Mouse (Mus musculus): Measurements from ENCODE around the gene G430095P16Rik.

Gene G430095P16Rik

DNA sequence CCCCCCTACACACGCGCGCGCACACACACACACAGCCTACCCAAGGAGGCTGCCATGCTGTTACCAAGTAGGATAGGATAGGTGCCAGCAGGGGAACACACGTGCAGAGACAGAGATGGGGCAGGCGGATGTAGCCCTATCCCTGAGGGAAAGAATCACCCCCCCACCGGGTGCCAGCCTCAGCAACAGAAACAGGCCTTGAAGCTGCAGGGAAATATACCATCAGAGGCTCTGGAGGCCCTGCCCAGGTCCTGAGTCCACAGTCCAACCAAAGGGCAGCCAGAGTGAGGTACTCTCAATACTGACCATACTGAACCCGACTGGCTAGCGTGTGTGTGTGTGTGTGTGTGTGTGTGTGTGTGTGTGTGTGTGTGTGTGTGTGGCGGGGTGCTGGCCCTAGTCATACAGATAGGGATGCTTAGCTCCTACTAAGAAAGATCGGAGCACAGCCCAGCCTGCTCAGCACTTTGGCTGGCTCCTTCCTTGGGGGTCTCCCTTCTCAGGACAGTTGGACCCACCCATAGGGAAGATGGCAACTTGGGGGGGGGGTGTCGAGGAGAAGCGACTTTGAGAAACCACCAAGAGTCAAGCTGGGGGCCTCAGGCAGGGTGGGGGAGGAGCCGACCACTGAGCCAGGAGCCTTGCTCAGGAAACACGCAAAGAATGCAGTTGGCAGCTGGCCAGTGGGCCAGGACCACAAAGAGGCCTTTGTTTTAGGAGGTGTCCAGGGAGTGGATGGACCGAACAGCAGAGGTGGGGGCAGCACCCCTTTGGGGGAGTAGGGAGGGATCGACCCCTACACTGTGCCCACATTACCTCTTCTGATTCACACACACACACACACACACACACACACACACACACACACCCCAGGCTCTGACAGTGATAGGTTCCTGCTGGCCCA, 21.0 kb downstream of the G430095P16Rik start:
- no peak for DNase-seq

DNA sequence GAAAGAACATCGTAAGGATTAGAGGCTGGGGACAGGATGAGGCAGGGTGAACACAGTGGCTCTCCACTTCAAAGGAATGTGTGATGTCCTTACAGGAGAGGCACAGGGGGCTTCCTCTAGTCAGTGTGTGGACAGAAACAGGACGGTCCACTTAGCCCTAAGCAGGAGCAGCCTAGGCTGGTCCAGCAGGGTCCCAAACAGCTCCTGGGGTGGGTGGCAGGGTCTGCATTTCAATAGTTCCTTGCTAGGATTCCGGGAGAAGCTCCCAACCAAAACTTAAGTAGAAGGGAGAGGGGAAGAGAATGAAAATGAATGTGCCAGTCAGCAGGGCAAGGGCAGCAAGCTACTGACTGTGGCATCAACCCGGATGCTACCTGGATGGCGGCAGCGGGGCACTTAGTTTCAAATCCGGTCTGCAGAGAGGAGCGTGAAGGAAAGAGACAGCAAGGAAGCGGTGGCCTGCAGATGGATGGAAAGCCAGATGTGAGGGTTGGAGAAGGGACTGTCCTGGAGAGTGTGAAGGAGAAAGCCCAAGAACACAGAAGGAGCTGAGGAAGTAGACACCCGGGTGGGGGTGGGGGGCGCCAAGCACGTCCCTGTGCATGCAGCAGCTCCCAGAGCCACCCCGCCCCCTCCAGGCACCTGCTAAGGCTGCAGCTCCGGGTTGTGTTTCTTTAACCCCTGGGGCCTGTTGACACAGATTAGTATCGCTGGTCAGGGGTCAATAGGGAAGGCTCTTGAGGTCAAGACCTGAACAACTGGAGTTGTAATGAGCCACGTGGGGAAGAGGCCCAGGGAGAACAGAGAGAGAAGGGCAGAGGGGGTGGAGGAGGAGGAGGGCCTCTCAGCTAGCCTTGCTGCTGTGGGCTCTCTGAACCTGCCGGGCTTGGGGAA, 22.5 kb downstream of the G430095P16Rik start:
- no peak for DNase-seq

DNA sequence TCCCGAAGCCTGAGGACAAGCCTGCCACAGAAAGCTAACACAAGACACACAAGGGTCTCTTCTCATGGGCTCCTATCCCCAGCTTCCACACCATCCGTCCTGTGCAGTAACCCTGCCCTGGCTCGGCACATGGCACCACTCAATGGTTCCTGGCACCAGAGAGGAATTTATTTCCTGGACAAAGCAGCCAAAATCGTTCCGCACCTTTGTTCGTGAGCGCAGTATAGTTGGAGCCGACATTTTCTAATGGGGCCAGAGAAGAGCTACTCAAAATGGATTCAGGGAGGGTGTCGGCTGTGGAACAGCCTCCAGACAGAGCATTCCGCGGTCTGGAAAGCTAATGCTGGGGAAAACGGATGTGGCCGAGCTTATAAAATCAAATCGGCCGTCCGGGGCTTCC, 26.7 kb downstream of the G430095P16Rik start:
- no peak for DNase-seq

DNA sequence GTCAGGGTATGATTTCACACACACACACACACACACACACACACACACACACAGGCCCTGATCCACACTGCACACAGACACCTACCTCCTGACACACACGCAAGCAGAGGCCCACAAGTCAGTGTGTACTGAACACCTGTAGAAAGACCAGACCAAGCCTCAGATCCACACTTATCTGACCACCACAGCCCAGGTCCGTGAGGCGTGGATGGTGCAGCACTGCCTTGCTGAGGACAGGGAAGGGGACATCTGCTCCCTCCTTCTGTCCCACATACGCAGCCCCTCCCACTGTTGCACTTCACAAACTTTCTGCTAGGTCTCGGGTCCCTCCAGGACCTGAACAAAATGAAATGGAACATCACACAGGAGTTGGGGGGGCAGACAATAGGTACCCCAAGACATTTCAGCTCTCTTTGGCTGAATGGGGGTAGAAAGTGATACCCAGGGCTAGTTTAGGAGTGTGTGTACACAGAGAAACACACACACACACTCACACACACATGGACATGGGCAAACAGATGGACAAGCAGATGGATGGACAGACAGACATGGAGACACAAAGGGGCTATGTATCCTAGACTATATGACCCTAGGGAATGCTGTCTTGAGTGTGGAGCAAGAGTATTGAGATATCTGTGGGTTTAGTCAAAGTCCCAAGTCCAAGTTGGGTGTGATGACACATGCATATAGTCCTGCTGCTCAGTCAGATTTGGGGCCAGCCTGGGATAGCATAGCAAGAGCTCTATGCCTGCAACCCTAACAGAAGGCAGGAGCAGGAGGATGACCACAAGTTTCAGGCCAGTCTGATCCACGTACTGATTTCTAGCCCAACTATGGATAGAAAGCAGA, 30.2 kb downstream of the G430095P16Rik start:
- DNase-seq: no peak

DNA sequence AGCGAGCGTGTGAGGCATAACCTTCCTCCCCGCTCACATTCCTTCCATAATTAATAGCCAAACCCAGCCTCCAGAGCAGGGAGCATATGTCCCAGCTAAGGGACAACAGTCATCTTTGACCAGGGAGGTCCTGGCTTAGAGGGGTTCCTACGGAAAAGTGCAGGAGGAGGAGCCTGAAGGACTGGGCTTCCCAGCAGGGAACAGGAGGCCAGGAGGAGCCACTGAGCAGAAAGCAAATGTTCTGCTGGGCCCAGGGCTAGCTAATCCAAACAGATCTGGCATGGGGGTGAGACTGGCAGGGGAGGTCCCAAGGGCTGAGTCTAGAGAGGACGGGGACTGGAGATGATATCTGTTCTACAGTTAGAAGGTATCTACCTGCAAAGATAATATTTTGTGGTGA, 34.7 kb downstream of the G430095P16Rik start:
- peak; percentile 81 for DNase-seq

DNA sequence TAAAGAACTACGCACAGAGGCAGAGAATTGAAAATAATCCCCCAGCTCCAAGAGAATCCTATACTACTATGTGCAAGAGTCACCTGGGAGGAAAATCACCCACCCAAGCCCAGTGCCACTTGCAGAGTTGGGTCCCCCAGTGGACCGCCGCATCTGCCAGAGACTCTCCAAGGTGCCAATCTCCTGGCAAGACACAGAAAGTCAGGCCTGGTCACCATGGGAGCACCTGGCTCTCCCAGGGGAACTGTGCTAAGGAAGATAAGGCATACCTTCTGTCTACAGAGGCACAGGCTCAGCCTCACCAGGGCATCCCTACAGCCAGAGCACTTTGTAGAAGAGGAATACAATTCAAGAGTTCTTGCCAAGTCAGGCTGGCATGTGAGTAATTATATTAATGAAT, 35.5 kb downstream of the G430095P16Rik start:
- DNase-seq: peak; percentile 60

DNA sequence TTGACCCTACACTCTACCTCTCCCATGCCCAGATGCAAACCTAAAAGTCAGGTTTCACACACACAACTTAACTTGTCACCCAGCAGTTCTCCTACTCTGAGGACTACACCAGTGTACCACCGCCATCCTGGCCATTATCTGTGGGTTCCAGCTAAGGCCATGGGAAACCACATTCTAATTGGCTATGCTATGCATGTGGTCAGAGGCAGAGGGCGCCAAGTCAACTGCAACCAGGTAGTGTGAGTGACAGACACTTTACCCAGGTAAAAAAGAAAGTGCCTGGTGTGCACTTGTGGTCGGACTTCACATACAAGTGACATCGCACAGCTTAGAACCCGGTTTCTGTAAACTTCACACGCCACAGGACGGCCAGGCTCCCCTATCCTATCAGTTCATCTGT, 36.3 kb downstream of the G430095P16Rik start:
- DNase-seq: peak; percentile 66

DNA sequence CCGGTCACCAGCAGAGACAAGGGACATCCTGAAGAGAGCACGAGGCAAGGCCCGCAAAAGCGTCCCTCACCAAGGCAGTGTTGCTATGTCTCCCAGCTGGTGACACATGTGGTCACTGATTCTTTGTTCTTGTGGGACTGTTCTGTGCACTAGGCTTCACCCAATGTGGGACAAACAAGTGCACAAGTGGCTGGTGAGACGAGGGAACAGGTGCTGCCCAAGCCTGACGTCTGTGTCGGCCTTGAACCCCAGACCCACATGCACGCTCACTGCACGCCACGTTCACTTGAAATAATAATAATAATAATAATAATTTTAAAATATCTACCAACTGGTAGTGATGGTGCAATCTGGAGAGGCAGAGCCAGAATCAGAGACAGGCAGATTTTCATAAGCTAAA, 36.9 kb downstream of the G430095P16Rik start:
- no peak for DNase-seq

DNA sequence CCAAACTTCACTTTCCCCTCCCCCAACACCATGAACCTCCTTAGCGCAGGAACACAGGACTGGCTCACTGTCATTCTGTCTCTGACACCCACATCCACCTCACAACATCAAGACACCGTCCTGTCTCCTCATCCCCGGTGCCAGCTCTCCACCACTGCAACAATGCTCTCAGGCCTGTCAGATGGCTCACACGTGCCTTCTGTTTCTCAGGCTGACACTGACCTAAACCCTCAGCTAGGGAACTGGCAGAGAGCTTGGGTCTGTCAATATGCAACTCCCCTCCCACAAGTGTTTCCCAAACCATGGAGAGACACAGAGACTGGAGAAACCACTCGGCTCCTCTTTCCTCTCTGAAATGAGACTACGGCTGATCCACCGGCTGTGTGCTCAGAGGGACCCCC, 37.6 kb downstream of the G430095P16Rik start:
- no peak for DNase-seq

DNA sequence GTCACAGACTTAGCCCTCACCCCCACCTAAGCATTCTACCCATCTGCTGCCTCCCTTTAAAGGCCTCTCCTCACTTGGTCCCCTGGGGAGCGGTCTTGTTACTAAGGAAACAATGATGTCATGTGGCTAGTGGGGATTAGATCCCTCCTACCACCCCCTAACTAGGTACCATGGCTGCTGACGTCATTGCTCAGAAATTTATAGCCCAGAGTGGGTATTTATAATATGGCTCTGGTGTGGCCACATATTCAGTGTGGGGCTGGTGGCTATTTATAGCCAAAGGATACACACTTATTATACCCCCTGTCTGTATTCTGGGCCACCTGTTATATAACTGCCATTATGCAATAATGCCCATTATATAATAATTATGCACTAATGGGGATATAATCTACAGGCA, 38.1 kb downstream of the G430095P16Rik start:
- DNase-seq: peak; percentile 68

DNA sequence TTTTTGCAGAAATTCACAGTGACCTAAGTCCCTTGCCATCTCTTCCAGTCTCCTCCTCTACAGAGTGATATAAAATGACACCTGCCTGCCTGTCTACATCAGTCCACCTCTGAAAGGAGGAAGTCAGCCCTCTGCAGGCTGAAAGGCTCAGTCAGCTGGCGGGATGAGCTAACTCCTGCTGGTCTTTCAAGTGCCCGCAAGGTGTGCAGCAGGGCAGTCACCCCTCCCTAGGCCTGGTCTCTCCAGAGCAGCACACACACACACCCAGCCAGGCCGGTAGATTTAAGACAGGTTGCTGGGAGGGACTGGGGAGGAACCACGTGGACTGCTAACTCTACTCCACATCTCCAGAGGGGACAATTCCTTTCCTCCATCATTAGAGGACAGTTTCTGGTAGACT, 41.3 kb downstream of the G430095P16Rik start:
- DNase-seq: no peak

DNA sequence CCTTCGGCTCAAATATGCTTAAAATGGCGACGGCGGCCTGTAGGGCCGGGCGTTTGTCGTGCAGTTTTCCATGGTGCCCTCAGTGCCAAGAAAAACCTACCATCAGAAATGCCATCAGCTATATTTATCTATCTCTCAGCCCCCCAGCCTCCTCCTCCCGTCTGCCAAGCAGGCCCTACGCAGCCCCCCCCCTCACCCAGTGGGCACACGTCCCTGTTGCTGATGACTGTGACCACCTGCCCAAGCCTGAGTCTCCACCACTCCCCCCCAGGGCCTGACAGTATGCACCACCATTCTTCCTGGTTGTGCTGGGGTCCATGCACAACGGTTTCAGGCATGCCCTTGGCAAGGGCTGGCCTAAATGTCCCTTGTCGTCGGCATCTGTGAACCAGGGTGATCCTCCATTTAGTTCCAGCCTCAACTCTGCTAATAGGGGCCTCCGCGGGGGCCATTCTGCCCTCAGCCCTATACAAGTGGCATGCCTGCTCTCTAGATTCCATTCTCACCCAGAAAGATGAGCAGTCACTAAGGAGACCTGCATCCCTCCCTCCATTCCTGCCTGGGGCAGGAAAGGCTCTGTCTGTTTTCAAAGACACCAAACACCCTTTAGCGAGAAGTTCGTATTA, 42.2 kb downstream of the G430095P16Rik start:
- DNase-seq: no peak

DNA sequence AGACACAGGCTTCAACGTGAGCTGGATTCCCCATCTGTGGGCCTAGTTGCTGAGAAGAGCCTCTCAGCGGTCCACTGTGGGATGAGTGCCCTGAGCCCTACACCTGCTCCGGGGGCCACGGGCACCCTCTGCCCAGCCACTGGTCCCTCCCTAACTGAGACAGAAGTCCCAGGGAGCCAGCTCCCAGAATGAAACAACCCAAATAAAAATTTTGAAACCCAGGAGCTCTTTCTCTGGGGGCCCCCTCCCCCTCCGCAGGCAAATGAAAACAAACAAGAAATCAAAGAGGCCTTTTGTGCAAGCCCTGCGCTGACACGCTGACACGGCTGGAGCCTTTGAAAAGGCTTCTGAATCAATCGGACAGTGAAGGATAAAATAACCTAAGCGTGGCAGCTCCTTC, 42.8 kb downstream of the G430095P16Rik start:
- no peak for DNase-seq

DNA sequence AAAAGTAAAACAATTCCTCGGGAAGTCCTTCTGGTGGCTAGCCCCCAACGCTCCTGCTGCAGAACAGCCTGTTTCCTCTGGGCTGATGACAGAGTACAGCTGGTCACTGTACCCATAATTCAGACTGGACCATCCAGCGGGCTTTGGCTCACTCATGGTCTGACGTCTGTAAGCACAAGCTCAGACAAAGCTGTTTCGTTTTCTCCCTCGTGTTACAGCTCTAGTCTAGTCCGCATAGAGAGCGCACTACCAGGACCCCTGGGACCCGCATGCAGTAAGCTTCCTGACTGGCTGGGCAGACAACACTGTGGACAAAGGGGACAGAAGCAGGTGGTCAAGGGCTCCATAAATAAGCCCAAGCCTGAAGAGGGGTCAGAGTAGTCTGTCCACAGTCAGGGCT, 43.6 kb downstream of the G430095P16Rik start:
- DNase-seq: no peak

DNA sequence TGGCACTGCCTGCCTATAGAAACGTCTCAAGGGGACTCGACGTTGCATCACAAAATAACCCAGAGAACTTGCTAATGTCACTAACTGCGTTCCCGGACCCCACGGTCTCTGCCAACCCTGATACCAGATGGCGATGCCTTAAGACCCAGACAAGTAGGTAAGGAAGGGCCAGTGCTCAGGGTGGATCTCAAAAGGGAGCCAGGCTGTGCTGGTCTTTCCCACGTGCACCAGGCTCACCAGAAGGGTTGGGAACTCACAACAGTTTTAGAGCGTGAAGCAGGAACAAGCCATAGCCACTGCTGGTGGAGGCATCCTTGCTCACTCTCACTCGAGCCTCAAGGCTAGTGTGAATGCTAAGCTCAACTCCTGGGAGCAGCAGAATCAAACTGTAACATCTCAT, 44.4 kb downstream of the G430095P16Rik start:
- DNase-seq: no peak

DNA sequence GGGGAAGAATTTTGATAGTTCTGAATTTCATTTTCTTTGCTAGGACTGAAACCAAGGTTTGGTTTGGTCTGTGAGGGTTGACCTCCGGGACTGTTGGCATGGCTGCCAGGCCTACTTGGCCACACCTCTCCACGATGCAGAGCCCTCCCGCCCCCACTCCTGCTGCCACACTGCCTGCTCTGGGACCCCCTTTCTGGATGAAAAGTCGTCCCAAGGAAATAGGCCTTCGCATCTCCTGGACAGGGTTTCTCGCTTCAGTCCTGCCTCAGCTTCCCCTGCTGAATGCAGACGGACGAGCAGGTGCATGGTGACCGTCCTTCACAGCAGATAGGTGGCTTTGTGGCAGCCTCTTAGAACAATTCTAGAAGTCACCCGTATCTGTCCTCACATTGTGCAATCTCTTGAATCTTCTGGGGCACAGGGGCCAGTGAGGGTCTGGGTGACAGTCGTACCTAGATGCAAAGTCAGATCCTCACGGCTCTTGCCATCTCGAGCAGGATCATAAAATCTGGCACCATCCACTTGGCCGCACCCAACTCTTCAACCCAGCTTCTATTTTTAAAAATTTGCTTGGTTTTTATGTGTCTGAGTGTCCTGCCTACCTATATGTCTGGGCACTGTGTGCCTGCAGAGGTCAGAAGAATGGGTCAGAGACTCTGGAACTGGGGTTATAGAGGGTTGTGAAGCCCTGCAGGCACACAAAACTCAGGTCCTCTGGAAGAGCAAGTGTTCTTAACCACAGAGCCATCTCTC, 45.7 kb downstream of the G430095P16Rik start:
- DNase-seq: peak; percentile 60

DNA sequence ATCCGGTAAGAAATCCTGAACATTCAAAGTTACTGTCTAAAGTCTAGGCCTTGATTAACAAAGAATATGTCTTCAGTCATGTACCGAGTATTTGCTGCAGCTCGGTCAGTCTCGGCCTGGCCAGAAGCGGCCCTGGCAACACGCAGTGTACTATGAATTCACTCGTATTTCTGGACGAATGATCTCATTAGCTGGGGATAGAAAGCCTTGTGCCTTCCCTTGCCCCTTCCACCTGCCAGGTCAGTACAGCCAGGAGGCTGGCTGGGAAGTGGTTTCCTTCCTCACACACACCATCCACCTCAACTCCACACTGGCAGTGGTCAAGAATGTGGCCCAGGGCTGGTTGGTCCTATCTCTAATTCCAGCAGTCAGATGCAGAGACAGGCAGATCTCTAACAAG, 46.5 kb downstream of the G430095P16Rik start:
- DNase-seq: peak; percentile 83

DNA sequence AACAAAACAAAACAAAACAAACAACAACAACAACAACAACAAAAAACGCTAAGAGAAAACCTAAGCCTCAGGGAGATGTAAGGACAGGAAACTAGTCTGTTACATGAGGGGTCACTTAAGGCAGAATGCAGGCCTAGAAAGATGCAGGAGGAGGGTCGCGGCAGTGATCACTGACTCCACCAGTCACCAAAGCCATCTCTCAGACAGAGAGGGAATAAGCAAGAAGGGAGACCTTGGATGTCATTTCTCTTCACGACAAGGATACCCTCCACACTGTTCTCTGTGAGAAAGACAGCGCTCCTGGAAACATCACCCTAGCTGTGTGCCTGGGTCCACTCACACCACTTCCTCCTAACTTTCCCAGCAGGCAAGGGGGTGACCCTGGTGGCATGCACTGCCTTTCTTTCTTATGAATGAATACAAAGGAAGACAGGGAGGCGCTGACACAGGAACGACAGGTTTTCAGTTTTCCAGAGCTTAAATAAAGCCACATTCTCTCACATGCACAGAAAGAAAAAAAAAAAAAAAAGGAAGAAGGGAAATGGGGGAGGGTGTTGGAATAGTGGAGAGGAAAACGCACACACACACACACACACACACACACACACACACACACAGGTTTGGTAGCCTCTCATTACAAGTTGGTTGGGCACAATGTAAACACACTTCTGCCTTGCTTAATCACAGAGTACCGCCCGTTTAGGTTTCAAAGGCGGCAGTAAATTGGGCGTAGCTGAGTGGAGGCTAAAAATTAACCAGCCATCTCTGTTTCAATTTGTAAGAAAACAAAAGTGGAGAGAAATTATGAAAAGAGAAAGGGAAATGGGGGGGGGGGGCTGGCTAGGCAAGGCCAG, 47.5 kb downstream of the G430095P16Rik start:
- DNase-seq: no peak

DNA sequence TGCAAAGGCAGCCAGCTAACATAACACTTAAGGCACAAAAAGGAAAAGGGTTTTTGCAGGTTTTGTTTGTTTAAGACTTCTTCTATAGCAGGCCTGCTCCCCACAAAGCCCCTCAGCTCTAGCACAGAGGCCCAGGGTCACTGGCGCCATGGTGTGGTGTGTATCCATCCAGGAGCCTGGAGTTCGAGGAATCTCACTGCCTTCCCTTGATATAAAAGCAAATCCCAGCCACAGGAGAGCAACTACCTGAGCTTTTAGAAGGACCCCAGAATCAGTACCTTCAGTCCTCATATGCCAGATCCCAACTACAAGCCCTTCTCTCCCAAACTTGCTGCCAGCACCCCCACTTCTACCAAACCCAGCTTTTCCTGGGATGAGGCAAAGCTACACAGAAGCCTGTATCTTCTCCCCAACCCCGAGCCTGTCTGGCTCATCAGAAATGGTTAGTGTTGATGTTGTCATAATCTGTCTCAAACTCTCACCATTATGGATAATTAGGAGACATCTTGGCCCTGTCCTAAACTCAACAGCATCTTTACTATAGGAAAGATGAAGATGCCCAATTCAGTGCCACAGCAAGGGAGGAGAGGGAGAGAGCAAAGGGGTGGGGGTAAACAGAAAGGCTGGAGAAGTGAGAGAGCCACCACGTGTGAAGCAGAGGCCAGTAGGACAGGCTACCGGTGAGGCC, 48.3 kb downstream of the G430095P16Rik start:
- DNase-seq: no peak

DNA sequence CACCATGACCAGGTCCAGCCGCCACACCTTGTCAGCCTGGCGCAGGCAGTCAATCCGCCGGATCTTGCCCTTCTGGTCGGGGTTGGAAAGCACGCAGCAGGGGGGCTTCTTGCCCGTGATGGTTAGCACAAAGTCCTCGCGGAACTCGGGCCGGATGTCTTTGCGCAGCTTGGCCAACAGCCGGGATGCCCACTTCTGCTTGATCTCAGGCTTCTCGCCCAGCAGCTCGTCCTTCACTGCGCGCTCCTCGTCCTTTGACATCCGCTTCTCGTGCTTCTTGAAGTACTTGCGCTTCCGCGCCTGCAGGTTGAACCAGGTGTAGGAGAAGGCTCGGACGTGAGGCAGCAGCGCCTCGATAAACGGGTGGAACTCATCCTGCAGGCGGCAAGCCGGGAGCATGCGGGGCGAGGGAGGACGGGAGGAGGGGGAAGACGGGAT, 49.2 kb downstream of the G430095P16Rik start:
- peak; percentile 88 for DNase-seq
